Mouse (Mus musculus) neutrophil, adult 65 days (primary cell): ENCODE results near the gene Pea15a. TPM values are rescaled to one million over a fixed set of nuclear protein-coding genes. Genes with fewer than 3 reads are reported as not detected.

Source experiments
- total RNA-seq: library from RNA; stranded (reverse); gene quantifications from 2 replicates; pipeline ENCODE4 v1.2.4, GENCODE M21; 2023

Pea15a gene
- 7.1 and 7.4 TPM in 2 replicates for total RNA-seq

GRCm38 (mm10) chr1:172206141-172206917 lies at the start of gene Pea15a:
TSS of gene Pea15a (minus strand) at chr1:172206804.

GRCm38 (mm10) chr1:172219451-172220406 lies 13.1 kb upstream of the Pea15a start, which contains the start of gene Casq1:
TSS of gene Casq1 (minus strand) at chr1:172219868.

GRCm38 (mm10) chr1:172147835-172148278 lies 58.7 kb downstream of the Pea15a start, which contains the start of gene Dcaf8:
TSS of gene Dcaf8 (plus strand) at chr1:172148084.

Other genes with a start within 250 kb of the Pea15a start
- 1.1 and 2.3 TPM in 2 replicates for gene Vangl2, start 178.4 kb downstream of the Pea15a start, total RNA-seq
- not detected in 2 replicates for gene Nhlh1, start 149.2 kb downstream of the Pea15a start, total RNA-seq
- 131 and 182 TPM in 2 replicates for gene Copa, start 124.3 kb downstream of the Pea15a start, total RNA-seq
- gene Ncstn, start 124.0 kb downstream of the Pea15a start, total RNA-seq: 86.3 and 97.7 TPM in 2 replicates
- gene Pex19, start 80.0 kb downstream of the Pea15a start, total RNA-seq: 40.7 and 44.3 TPM in 2 replicates
- 40.2 and 52.4 TPM in 2 replicates for gene Dcaf8, start 58.7 kb downstream of the Pea15a start, total RNA-seq
- gene Casq1, start 13.1 kb upstream of the Pea15a start, total RNA-seq: not detected in 2 replicates
- not detected in 2 replicates for gene Atp1a4, start 51.6 kb upstream of the Pea15a start, total RNA-seq
- gene Igsf8, start 54.8 kb upstream of the Pea15a start, total RNA-seq: 20.9 and 27.6 TPM in 2 replicates
- not detected in 2 replicates for gene Atp1a2, start 91.3 kb upstream of the Pea15a start, total RNA-seq
- gene Kcnj9, start 122.5 kb upstream of the Pea15a start, total RNA-seq: not detected in 2 replicates
- 2.7 and 2.9 TPM in 2 replicates for gene Kcnj10, start 134.4 kb upstream of the Pea15a start, total RNA-seq
- 15.5 and 19.6 TPM in 2 replicates for gene Pigm, start 169.7 kb upstream of the Pea15a start, total RNA-seq